Mouse (Mus musculus): ENCODE results near the gene Cnbd2. TPM values are rescaled to one million over a fixed set of nuclear protein-coding genes. Genes with fewer than 3 reads are reported as not detected.
A peak's percentile ranks its signal among the peaks of the same experiment; 100 is the strongest.

Gene Cnbd2
- polyA plus RNA-seq, 1 experiment from 2014 or later: 4.4 TPM

GRCm38 (mm10) chr2:156318491-156318890, 6.4 kb downstream of the Cnbd2 start:
- Histone ChIP-seq H3K36me3 (ENCODE audit: control insufficient read depth, insufficient read depth, low read length) (no peaks in the 10 kb centered on the region), H3K27ac (ENCODE audit: low read depth, low read length) (no peak overlapping the region), H3K4me1 (replicated peaks; ENCODE audit: control insufficient read depth, insufficient read depth, low read length) (no peaks in the 10 kb centered on the region), H3K4me2 (replicated peaks; ENCODE audit: low read depth, low read length) (no peak overlapping the region), H3K9me3 (ENCODE audit: control insufficient read depth, low read length) (no peaks in the 10 kb centered on the region), H3K27me3 (ENCODE audit: control insufficient read depth, insufficient read depth, low read length) (no peaks in the 10 kb centered on the region), H3K4me3 (ENCODE audit: low read depth, low read length) (no peak overlapping the region), H3K9ac (ENCODE audit: low read depth, low read length) (no peak overlapping the region)
- DNase-seq (ENCODE audit: low spot score) (no peak), ATAC-seq (ENCODE audit: low FRiP score) (no peak)

GRCm38 (mm10) chr2:156321538-156321937, 9.4 kb downstream of the Cnbd2 start:
- Histone ChIP-seq H3K36me3 (ENCODE audit: control insufficient read depth, insufficient read depth, low read length) (no peaks in the 10 kb centered on the region), H3K9ac (ENCODE audit: low read depth, low read length) (no peak overlapping the region), H3K27me3 (ENCODE audit: control insufficient read depth, insufficient read depth, low read length) (no peaks in the 10 kb centered on the region), H3K4me1 (replicated peaks; ENCODE audit: control insufficient read depth, insufficient read depth, low read length) (no peaks in the 10 kb centered on the region), H3K4me2 (replicated peaks; ENCODE audit: low read depth, low read length) (no peak overlapping the region), H3K27ac (ENCODE audit: low read depth, low read length) (no peak overlapping the region), H3K9me3 (ENCODE audit: control insufficient read depth, low read length) (no peaks in the 10 kb centered on the region), H3K4me3 (ENCODE audit: low read depth, low read length) (no peak overlapping the region)
- no peak for DNase-seq (ENCODE audit: low spot score)
- no peak for ATAC-seq (ENCODE audit: low FRiP score)
- 90% methylated on average over 6 of the region's 6 CpGs for WGBS

- 75% methylated on average over 6 of the region's 6 CpGs for WGBS
- no peaks in the 10 kb centered on the region for H3K36me3 ChIP-seq (ENCODE audit: control insufficient read depth, insufficient read depth, low read length)
- no peak overlapping the region for H3K4me2 ChIP-seq (replicated peaks; ENCODE audit: low read depth, low read length)
- no peak for DNase-seq (ENCODE audit: low spot score)
- no peaks in the 10 kb centered on the region for H3K9me3 ChIP-seq (ENCODE audit: control insufficient read depth, low read length)
- H3K27ac ChIP-seq (ENCODE audit: low read depth, low read length): no peak overlapping the region
- H3K27me3 ChIP-seq (ENCODE audit: control insufficient read depth, insufficient read depth, low read length): no peaks in the 10 kb centered on the region
- no peaks in the 10 kb centered on the region for H3K4me1 ChIP-seq (replicated peaks; ENCODE audit: control insufficient read depth, insufficient read depth, low read length)
- H3K9ac ChIP-seq (ENCODE audit: low read depth, low read length): no peak overlapping the region
- H3K4me3 ChIP-seq (ENCODE audit: low read depth, low read length): no peak overlapping the region
- ATAC-seq (ENCODE audit: low FRiP score): no peak
Measured at GRCm38 (mm10) chr2:156324116-156324588, 12.1 kb downstream of the Cnbd2 start.

GRCm38 (mm10) chr2:156324681-156325080, 12.6 kb downstream of the Cnbd2 start:
- H3K4me1 ChIP-seq (replicated peaks; ENCODE audit: control insufficient read depth, insufficient read depth, low read length): no peaks in the 10 kb centered on the region
- ATAC-seq (ENCODE audit: low FRiP score) (no peak), DNase-seq (ENCODE audit: low spot score) (no peak)
- H3K27me3 ChIP-seq (ENCODE audit: control insufficient read depth, insufficient read depth, low read length): no peaks in the 10 kb centered on the region
- no peak overlapping the region for H3K27ac ChIP-seq (ENCODE audit: low read depth, low read length)
- no peak overlapping the region for H3K9ac ChIP-seq (ENCODE audit: low read depth, low read length)
- H3K4me3 ChIP-seq (ENCODE audit: low read depth, low read length): no peak overlapping the region
- H3K9me3 ChIP-seq (ENCODE audit: control insufficient read depth, low read length): no peaks in the 10 kb centered on the region
- no peaks in the 10 kb centered on the region for H3K36me3 ChIP-seq (ENCODE audit: control insufficient read depth, insufficient read depth, low read length)
- no peak overlapping the region for H3K4me2 ChIP-seq (replicated peaks; ENCODE audit: low read depth, low read length)
- WGBS: 47% methylated on average over 5 of the region's 5 CpGs

- no peak for ATAC-seq (ENCODE audit: low FRiP score)
Measured at GRCm38 (mm10) chr2:156330681-156331080, 18.6 kb downstream of the Cnbd2 start.

GRCm38 (mm10) chr2:156331446-156331965, 19.4 kb downstream of the Cnbd2 start:
- no peak overlapping the region for H3K4me2 ChIP-seq (replicated peaks; ENCODE audit: low read depth, low read length)

More at GRCm38 (mm10) chr2:156330681-156331080, 18.6 kb downstream of the Cnbd2 start:
- H3K4me3 ChIP-seq (ENCODE audit: low read depth, low read length): no peak overlapping the region
- H3K9ac ChIP-seq (ENCODE audit: low read depth, low read length): no peak overlapping the region
- H3K4me2 ChIP-seq (replicated peaks; ENCODE audit: low read depth, low read length): no peak overlapping the region
- WGBS: 70% methylated on average over 1 of the region's 1 CpGs
- H3K9me3 ChIP-seq (ENCODE audit: control insufficient read depth, low read length): no peaks in the 10 kb centered on the region
- no peak for DNase-seq (ENCODE audit: low spot score)
- H3K36me3 ChIP-seq (ENCODE audit: control insufficient read depth, insufficient read depth, low read length): no peaks in the 10 kb centered on the region
- no peaks in the 10 kb centered on the region for H3K27me3 ChIP-seq (ENCODE audit: control insufficient read depth, insufficient read depth, low read length)
- no peak overlapping the region for H3K27ac ChIP-seq (ENCODE audit: low read depth, low read length)
- H3K4me1 ChIP-seq (replicated peaks; ENCODE audit: control insufficient read depth, insufficient read depth, low read length): no peaks in the 10 kb centered on the region

GRCm38 (mm10) chr2:156340078-156340477, 28.0 kb downstream of the Cnbd2 start:
- Histone ChIP-seq H3K9ac (ENCODE audit: low read depth, low read length) (no peak overlapping the region), H3K9me3 (ENCODE audit: control insufficient read depth, low read length) (no peaks in the 10 kb centered on the region), H3K27ac (ENCODE audit: low read depth, low read length) (no peak overlapping the region), H3K4me3 (ENCODE audit: low read depth, low read length) (no peak overlapping the region), H3K36me3 (ENCODE audit: control insufficient read depth, insufficient read depth, low read length) (no peaks in the 10 kb centered on the region), H3K4me2 (replicated peaks; ENCODE audit: low read depth, low read length) (no peak overlapping the region), H3K4me1 (replicated peaks; ENCODE audit: control insufficient read depth, insufficient read depth, low read length) (no peaks in the 10 kb centered on the region), H3K27me3 (ENCODE audit: control insufficient read depth, insufficient read depth, low read length) (no peaks in the 10 kb centered on the region)
- 89% methylated on average over 4 of the region's 4 CpGs for WGBS
- ATAC-seq (ENCODE audit: low FRiP score) (no peak), DNase-seq (ENCODE audit: low spot score) (no peak)

More at GRCm38 (mm10) chr2:156331446-156331965, 19.4 kb downstream of the Cnbd2 start:
- DNase-seq (ENCODE audit: low spot score) (no peak), ATAC-seq (ENCODE audit: low FRiP score) (no peak)
- H3K36me3 ChIP-seq (ENCODE audit: control insufficient read depth, insufficient read depth, low read length): no peaks in the 10 kb centered on the region
- H3K9me3 ChIP-seq (ENCODE audit: control insufficient read depth, low read length): no peaks in the 10 kb centered on the region
- H3K4me3 ChIP-seq (ENCODE audit: low read depth, low read length): no peak overlapping the region
- H3K9ac ChIP-seq (ENCODE audit: low read depth, low read length): no peak overlapping the region
- no peaks in the 10 kb centered on the region for H3K27me3 ChIP-seq (ENCODE audit: control insufficient read depth, insufficient read depth, low read length)
- H3K27ac ChIP-seq (ENCODE audit: low read depth, low read length): no peak overlapping the region
- no peaks in the 10 kb centered on the region for H3K4me1 ChIP-seq (replicated peaks; ENCODE audit: control insufficient read depth, insufficient read depth, low read length)
- 84% methylated on average over 7 of the region's 7 CpGs for WGBS

- Histone ChIP-seq H3K27ac (ENCODE audit: low read depth, low read length) (no peak overlapping the region), H3K9me3 (ENCODE audit: control insufficient read depth, low read length) (no peaks in the 10 kb centered on the region), H3K4me1 (replicated peaks; ENCODE audit: control insufficient read depth, insufficient read depth, low read length) (no peaks in the 10 kb centered on the region), H3K36me3 (ENCODE audit: control insufficient read depth, insufficient read depth, low read length) (no peaks in the 10 kb centered on the region), H3K9ac (ENCODE audit: low read depth, low read length) (no peak overlapping the region), H3K27me3 (ENCODE audit: control insufficient read depth, insufficient read depth, low read length) (no peaks in the 10 kb centered on the region), H3K4me3 (ENCODE audit: low read depth, low read length) (no peak overlapping the region), H3K4me2 (replicated peaks; ENCODE audit: low read depth, low read length) (no peak overlapping the region)
- DNase-seq (ENCODE audit: low spot score): peak; percentile 37
- ATAC-seq (ENCODE audit: low FRiP score): no peak
- 61% methylated on average over 12 of the region's 12 CpGs for WGBS
Measured at GRCm38 (mm10) chr2:156344775-156345532, 32.9 kb downstream of the Cnbd2 start.

GRCm38 (mm10) chr2:156348812-156349211, 36.7 kb downstream of the Cnbd2 start:
- Histone ChIP-seq H3K27me3 (ENCODE audit: control insufficient read depth, insufficient read depth, low read length) (no peaks in the 10 kb centered on the region), H3K4me1 (replicated peaks; ENCODE audit: control insufficient read depth, insufficient read depth, low read length) (no peaks in the 10 kb centered on the region), H3K4me2 (replicated peaks; ENCODE audit: low read depth, low read length) (no peak overlapping the region), H3K27ac (ENCODE audit: low read depth, low read length) (no peak overlapping the region), H3K9me3 (ENCODE audit: control insufficient read depth, low read length) (no peaks in the 10 kb centered on the region), H3K9ac (ENCODE audit: low read depth, low read length) (no peak overlapping the region), H3K4me3 (ENCODE audit: low read depth, low read length) (no peak overlapping the region), H3K36me3 (ENCODE audit: control insufficient read depth, insufficient read depth, low read length) (no peaks in the 10 kb centered on the region)
- WGBS: 80% methylated on average over 4 of the region's 4 CpGs
- no peak for ATAC-seq (ENCODE audit: low FRiP score)
- no peak for DNase-seq (ENCODE audit: low spot score)
